Mouse (Mus musculus) stomach, postnatal 0 days (tissue): ENCODE measurements around the gene Zmym4.

Experiments
- CTCF ChIP-seq: IDR thresholded peaks from 2 replicates; pipeline ENCODE4 v1.5.1; 2016; ENCODE audit warnings: antibody characterized with exemption, low read depth, mild to moderate bottlenecking, moderate library complexity
- EP300 ChIP-seq: optimal IDR thresholded peaks from 2 replicates; pipeline ENCODE3; 2016; ENCODE audit warnings: antibody characterized with exemption

- TF ChIP-seq CTCF (no peak), EP300 (no peak)
Observed at GRCm38 (mm10) chr4:126846971-126847370, 121.0 kb downstream of the Zmym4 start.
